Mouse (Mus musculus) neural tube, embryonic 15.5 days (tissue): ENCODE results near the gene Mark4. TPM values are rescaled to one million over a fixed set of nuclear protein-coding genes. Genes with fewer than 3 reads are reported as not detected.

ENCODE experiments used
- ATAC-seq: fragments of 200-750 bp; cut with Nextera tagmentation; 2 replicates; pipeline ENCODE4 v1.8.0; 2017; ENCODE audit warnings: mild to moderate bottlenecking, moderate TSS enrichment, moderate library complexity; ENCODE audit not compliant: low FRiP score
- H3K27ac ChIP-seq: fragments of 300-500 bp; sonication (generic); replicated peaks from 2 replicates; pipeline ENCODE4 v1.5.1; 2015; ENCODE audit warnings: mild to moderate bottlenecking, inconsistent platforms
- H3K27me3 ChIP-seq: fragments of 300-500 bp; sonication (generic); replicated peaks from 2 replicates; pipeline ENCODE4 v1.6.1; 2015; ENCODE audit warnings: inconsistent platforms
- H3K36me3 ChIP-seq: fragments of 300-500 bp; sonication (generic); 2 replicates; pipeline ENCODE4 v1.6.1; 2015; ENCODE audit warnings: inconsistent platforms
- H3K4me1 ChIP-seq: fragments of 300-500 bp; sonication (generic); 2 replicates; pipeline ENCODE4 v1.6.1; 2015; ENCODE audit warnings: inconsistent platforms
- H3K4me2 ChIP-seq: fragments of 300-500 bp; sonication (generic); 2 replicates; pipeline ENCODE4 v1.6.1; 2015; ENCODE audit warnings: inconsistent platforms, mild to moderate bottlenecking, moderate library complexity
- H3K4me3 ChIP-seq: fragments of 300-500 bp; sonication (generic); replicated peaks from 2 replicates; pipeline ENCODE4 v1.5.1; 2015; ENCODE audit warnings: mild to moderate bottlenecking, inconsistent platforms
- H3K9ac ChIP-seq: fragments of 300-500 bp; sonication (generic); replicated peaks from 2 replicates; pipeline ENCODE4 v1.6.1; 2015; ENCODE audit warnings: mild to moderate bottlenecking, inconsistent platforms
- H3K9me3 ChIP-seq: fragments of 300-500 bp; sonication (generic); replicated peaks from 2 replicates; pipeline ENCODE4 v1.6.1; 2016; ENCODE audit warnings: inconsistent platforms
- WGBS: fragments of 180-500 bp; shearing (Covaris S2); methylation state at CpG from one replicate; pipeline ENCODE4 v1.1.7; 2015; ENCODE audit warnings: mixed read lengths; 5-methylcytosine and 5-hydroxymethylcytosine counted together
- polyA plus RNA-seq: library from polyadenylated mRNA; unstranded; fragments of >200 nt; fragmentation: Nextera tagmentation; extraction: Ambion mirVana; gene quantifications from 2 replicates; pipeline ENCODE4 v1.2.1, GENCODE M21; 2015

Mark4 gene
- polyA plus RNA-seq, 1 experiment from 2014 or later, result 16.5 TPM

GRCm38 (mm10) chr7:19457414-19458071, 1.1 kb downstream of the Mark4 start:
- whole genome bisulfite sequencing, result 9% methylated on average over 14 of the region's 14 CpGs
- H3K4me2 ChIP-seq, result peak overlapping the region; percentile 88
- peaks cover 30% of the 10 kb centered on the region for H3K4me1 ChIP-seq
- peak overlapping the region; percentile 81 for H3K27ac ChIP-seq
- no peaks in the 10 kb centered on the region for H3K9me3 ChIP-seq
- H3K36me3 ChIP-seq, result peaks cover 7% of the 10 kb centered on the region
- peak; percentile 18 for ATAC-seq
- peak overlapping the region; percentile 83 for H3K4me3 ChIP-seq
- peak overlapping the region; percentile 87 for H3K9ac ChIP-seq
- no peaks in the 10 kb centered on the region for H3K27me3 ChIP-seq

- H3K4me2 ChIP-seq, result peak overlapping the region; percentile 88
- H3K9me3 ChIP-seq, result no peaks in the 10 kb centered on the region
- H3K4me1 ChIP-seq, result peaks cover 30% of the 10 kb centered on the region
- 95% methylated on average over 7 of the region's 7 CpGs for WGBS
- no peak overlapping the region for H3K27ac ChIP-seq
- ATAC-seq, result no peak
- H3K36me3 ChIP-seq, result peaks cover 16% of the 10 kb centered on the region
- peak overlapping the region; percentile 83 for H3K4me3 ChIP-seq
- H3K9ac ChIP-seq, result no peak overlapping the region
- no peaks in the 10 kb centered on the region for H3K27me3 ChIP-seq
Observed at GRCm38 (mm10) chr7:19456628-19457027, 2.0 kb downstream of the Mark4 start.

- no peaks in the 10 kb centered on the region for H3K9me3 ChIP-seq
- 71% methylated on average over 11 of the region's 11 CpGs for whole genome bisulfite sequencing
Observed at GRCm38 (mm10) chr7:19455819-19456495, 2.7 kb downstream of the Mark4 start.

GRCm38 (mm10) chr7:19455186-19455585, 3.4 kb downstream of the Mark4 start:
- H3K27ac ChIP-seq, result no peak overlapping the region
- H3K4me3 ChIP-seq, result no peak overlapping the region
- peaks cover 30% of the 10 kb centered on the region for H3K4me1 ChIP-seq
- no peaks in the 10 kb centered on the region for H3K27me3 ChIP-seq
- no peaks in the 10 kb centered on the region for H3K9me3 ChIP-seq
- H3K9ac ChIP-seq, result no peak overlapping the region
- peaks cover 30% of the 10 kb centered on the region for H3K36me3 ChIP-seq
- WGBS, result 93% methylated on average over 4 of the region's 4 CpGs
- ATAC-seq, result no peak
- no peak overlapping the region for H3K4me2 ChIP-seq

More at GRCm38 (mm10) chr7:19455819-19456495, 2.7 kb downstream of the Mark4 start:
- H3K4me3 ChIP-seq, result 0 out of 2 replicates have a peak overlapping the region, but pooled peaks have one; percentile 83
- peak overlapping the region; percentile 88 for H3K4me2 ChIP-seq
- no peak overlapping the region for H3K27ac ChIP-seq
- peaks cover 23% of the 10 kb centered on the region for H3K36me3 ChIP-seq
- peaks cover 30% of the 10 kb centered on the region for H3K4me1 ChIP-seq
- ATAC-seq, result no peak
- no peaks in the 10 kb centered on the region for H3K27me3 ChIP-seq
- no peak overlapping the region for H3K9ac ChIP-seq

GRCm38 (mm10) chr7:19449165-19449564, 9.5 kb downstream of the Mark4 start:
- H3K36me3 ChIP-seq, result peaks cover 76% of the 10 kb centered on the region
- WGBS, result 82% methylated on average over 12 of the region's 12 CpGs

GRCm38 (mm10) chr7:19447689-19448088, 10.9 kb downstream of the Mark4 start:
- Histone ChIP-seq H3K4me2 (no peak overlapping the region), H3K4me1 (no peaks in the 10 kb centered on the region), H3K27ac (no peak overlapping the region), H3K9ac (no peak overlapping the region), H3K27me3 (no peaks in the 10 kb centered on the region), H3K9me3 (no peaks in the 10 kb centered on the region), H3K36me3 (peaks cover 86% of the 10 kb centered on the region), H3K4me3 (no peak overlapping the region)
- WGBS, result 90% methylated on average over 16 of the region's 16 CpGs
- no peak for ATAC-seq

More at GRCm38 (mm10) chr7:19449165-19449564, 9.5 kb downstream of the Mark4 start:
- H3K27me3 ChIP-seq, result no peaks in the 10 kb centered on the region
- no peak overlapping the region for H3K27ac ChIP-seq
- no peaks in the 10 kb centered on the region for H3K4me1 ChIP-seq
- ATAC-seq, result no peak
- H3K9me3 ChIP-seq, result no peaks in the 10 kb centered on the region
- no peak overlapping the region for H3K4me3 ChIP-seq
- no peak overlapping the region for H3K4me2 ChIP-seq
- no peak overlapping the region for H3K9ac ChIP-seq

- Histone ChIP-seq H3K4me3 (no peak overlapping the region), H3K4me2 (no peak overlapping the region), H3K27ac (no peak overlapping the region), H3K9me3 (no peaks in the 10 kb centered on the region), H3K4me1 (no peaks in the 10 kb centered on the region), H3K36me3 (peaks cover 84% of the 10 kb centered on the region), H3K27me3 (no peaks in the 10 kb centered on the region), H3K9ac (no peak overlapping the region)
- 84% methylated on average over 12 of the region's 12 CpGs for WGBS
- no peak for ATAC-seq
Observed at GRCm38 (mm10) chr7:19444801-19445200, 13.8 kb downstream of the Mark4 start.

DNA sequence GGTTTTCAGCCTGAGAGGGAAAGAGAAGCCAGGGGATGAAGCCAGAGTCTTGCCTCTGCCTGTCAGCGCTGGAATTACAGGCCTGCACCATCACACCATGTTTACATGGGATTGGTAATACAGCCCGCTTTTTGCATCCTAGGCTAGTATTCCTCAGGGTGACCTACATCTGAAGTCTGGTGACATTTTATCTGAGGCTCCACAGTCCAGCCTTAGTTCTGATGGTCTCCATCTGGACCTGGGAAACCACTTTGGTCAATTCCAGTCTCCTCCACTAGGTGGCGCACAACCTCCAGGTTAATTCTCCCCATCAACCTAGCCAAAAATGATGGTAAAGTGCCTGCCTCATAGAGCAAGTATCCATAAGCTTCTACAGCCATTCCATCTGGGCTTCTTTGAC, 15.3 kb downstream of the Mark4 start:
- H3K36me3 ChIP-seq, result peaks cover 73% of the 10 kb centered on the region
- WGBS, result 43% methylated on average over 3 of the region's 3 CpGs
- peak; percentile 53; the same call in 1 of the 2 replicates for ATAC-seq

DNA sequence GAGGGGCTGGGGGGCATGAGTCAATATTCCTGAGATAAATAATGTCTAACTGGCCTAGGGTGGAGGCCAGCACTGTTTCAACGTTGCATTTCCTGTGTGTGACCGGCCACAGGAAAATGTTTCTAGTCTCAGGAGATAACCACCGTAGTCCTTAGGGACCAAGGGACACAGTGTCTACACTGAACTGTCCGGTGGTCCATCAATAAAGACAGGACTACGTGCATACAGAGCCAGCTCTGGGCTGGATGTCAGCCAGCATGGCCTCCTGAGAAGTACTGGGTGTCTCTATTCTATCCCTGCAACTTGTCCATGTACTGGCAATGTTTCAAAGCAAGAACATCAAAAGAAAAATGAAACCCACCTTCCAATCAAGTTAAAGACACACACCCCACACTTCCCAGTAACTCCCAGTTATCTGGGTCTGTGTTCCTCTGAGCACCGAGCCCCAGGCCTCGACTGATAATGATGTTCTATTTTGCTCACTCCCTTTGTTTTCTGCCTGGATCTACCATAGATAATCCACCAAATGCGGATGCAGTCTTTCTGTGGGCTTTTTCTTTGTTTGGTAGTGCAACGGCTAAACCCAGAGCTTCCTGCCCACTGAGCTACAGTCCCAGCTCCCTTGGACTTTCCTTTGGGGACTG, 17.1 kb downstream of the Mark4 start:
- Histone ChIP-seq H3K36me3 (peaks cover 76% of the 10 kb centered on the region), H3K4me3 (no peak overlapping the region), H3K27me3 (no peaks in the 10 kb centered on the region), H3K27ac (no peak overlapping the region), H3K4me2 (no peak overlapping the region), H3K4me1 (no peaks in the 10 kb centered on the region), H3K9ac (no peak overlapping the region), H3K9me3 (no peaks in the 10 kb centered on the region)
- 85% methylated on average over 9 of the region's 9 CpGs for whole genome bisulfite sequencing
- no peak for ATAC-seq

More for the DNA sequence above, 15.3 kb downstream of the Mark4 start:
- Histone ChIP-seq H3K27me3 (no peaks in the 10 kb centered on the region), H3K4me3 (no peak overlapping the region), H3K4me1 (no peaks in the 10 kb centered on the region), H3K9ac (no peak overlapping the region), H3K9me3 (no peaks in the 10 kb centered on the region), H3K4me2 (no peak overlapping the region), H3K27ac (no peak overlapping the region)

DNA sequence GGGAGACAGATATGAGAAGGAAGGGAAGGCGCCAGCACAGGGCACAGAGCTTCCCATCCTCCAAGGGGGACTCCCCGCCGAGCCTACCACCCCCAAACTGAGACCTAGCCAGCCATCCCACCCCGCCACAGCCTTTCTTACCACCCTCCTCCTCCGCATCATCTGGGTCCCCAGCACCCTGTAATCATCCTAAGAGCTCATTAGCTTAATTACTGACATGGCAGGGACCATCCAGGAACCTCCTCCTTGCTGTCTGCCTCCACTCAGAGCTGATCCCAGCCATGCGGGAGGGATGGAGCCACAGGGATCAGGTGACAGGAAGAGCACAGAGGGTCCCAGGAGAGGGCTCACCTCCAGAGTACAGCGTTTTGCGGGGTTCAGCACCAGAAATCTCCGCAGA, 21.6 kb downstream of the Mark4 start:
- no peak for ATAC-seq
- Histone ChIP-seq H3K4me3 (no peak overlapping the region), H3K9ac (no peak overlapping the region), H3K27me3 (no peaks in the 10 kb centered on the region), H3K4me1 (no peaks in the 10 kb centered on the region), H3K36me3 (peaks cover 86% of the 10 kb centered on the region), H3K4me2 (no peak overlapping the region), H3K27ac (no peak overlapping the region), H3K9me3 (no peaks in the 10 kb centered on the region)
- 81% methylated on average over 9 of the region's 9 CpGs for WGBS

DNA sequence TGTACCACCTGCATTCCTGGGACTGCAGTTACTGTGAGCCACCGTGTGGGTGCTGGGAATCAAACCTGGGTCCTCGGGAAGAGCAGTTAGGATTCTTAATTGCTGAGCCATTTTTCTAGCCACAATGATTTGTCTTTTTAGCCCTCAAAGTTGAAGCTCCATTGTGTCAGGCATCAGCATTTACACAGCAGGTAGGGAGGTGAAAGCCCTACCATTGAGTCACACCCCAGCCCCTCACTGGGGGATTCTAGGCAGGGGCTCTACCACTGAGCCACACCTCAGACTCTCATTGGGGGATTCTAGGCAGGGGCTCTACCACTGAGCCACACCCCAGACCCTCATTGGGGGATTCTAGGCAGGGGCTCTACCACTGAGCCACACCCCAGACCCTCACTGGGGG, 22.3 kb downstream of the Mark4 start:
- Histone ChIP-seq H3K4me1 (no peaks in the 10 kb centered on the region), H3K4me2 (no peak overlapping the region), H3K9me3 (no peaks in the 10 kb centered on the region), H3K36me3 (peaks cover 87% of the 10 kb centered on the region), H3K27me3 (no peaks in the 10 kb centered on the region), H3K4me3 (no peak overlapping the region), H3K9ac (no peak overlapping the region), H3K27ac (no peak overlapping the region)
- ATAC-seq, result no peak
- 95% methylated on average over 2 of the region's 2 CpGs for WGBS

DNA sequence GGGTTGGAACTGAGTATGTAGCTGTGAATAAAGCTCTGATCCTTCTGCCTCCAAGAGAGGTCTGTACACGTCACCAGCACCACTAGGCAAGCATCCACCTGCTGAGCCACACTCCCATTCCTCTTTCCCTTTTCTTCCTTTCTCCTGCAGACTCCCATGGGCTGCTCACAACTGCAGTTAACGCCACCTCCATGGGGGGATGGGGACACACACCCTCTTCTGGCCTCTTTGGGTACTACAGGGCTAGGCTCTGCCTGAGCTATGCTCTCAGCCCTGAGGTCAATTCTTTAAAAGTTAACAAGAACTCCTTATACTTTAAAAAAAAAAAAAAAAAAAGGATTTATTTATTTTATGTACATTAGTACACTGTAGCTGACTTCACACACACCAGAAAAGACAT, 26.1 kb downstream of the Mark4 start:
- Histone ChIP-seq H3K9ac (no peak overlapping the region), H3K27ac (no peak overlapping the region), H3K27me3 (no peaks in the 10 kb centered on the region), H3K4me1 (no peaks in the 10 kb centered on the region), H3K4me2 (no peak overlapping the region), H3K36me3 (peaks cover 98% of the 10 kb centered on the region), H3K9me3 (no peaks in the 10 kb centered on the region), H3K4me3 (no peak overlapping the region)
- ATAC-seq, result no peak
- WGBS, result 91% methylated on average over 2 of the region's 2 CpGs
